Mouse (Mus musculus) cerebellum, adult 11-12 months (tissue): ENCODE data around the gene Bhmt.
"Not testable (repeated sequence)": the region's sequence is repeated elsewhere in the genome, so short reads cannot be mapped to it uniquely, and the experiment has no call there.

Experiments
- DNase-seq: peaks from one replicate; pipeline ENCODE4 v3.0.0; 2022

Bhmt gene

DNA sequence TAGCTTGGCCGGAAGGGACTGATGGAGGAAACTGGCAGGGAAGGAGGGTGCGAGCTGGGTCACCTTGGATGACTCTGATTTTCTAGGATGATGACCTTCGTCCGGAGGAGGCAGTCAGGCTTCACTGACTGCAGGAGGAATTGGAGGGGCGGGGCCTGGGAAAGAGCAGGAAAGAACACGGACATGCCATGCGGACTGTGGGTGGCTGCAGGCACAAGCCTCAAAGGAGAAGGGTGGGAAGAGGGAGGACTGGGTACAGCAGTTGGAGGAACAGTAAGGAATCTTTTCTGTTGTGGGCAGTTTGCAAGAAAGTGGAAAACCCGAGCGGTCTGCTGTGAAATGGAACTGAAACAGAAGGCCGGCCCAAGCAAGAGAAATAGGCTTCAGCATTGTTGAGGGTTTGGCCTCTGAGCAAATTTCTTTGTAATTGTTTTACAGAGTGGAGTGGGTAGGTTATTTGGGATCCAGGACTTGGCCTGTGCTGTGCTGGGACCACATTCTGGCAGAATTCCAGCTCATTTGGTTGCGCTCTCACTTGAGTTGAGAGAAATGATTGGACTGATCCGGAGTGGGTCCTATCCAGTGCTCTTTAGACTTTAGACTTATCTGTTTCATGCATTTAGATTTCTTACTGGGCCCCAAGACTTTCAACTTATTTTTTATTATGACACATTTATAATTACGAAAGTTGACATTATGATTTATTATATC, 30.7 kb downstream of the Bhmt start:
- DNase-seq, result no peak

DNA sequence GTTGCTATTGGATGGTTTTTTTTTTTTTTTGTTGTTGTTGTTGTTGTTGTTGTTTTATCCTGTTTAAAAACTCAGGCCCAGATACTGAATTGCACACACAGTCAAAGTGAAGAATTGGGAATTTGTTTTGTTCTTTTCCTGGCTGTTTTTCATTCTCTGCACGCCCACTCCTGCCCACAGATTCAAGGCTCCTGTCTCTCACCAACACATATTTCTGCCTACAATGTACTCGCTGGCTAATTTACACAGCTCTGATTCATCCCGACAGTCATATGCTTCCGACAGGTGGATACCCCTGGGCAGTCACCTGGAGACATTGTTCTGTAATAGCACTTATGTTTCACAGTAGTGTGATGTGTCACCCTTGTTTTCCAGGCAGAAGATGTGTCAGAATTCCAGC, 33.1 kb downstream of the Bhmt start:
- DNase-seq, result no peak

DNA sequence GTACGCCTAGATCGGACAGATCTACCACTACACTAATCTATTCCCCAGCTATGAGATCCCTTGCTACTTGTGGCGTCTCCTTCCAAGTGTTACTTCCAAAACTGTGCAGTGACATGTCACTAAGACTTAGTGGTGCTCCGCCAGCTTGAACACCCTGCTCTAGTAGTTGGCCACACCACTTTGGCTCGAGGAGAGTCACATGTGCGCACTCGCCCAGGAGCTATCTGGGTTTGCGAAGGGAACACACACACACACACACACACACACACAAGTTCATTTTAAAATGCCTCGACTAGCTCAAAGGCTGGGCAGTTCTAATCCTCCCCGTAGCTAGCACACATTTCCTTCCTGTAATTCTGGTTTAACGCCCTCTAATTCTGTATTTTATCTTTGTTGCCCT, 36.2 kb downstream of the Bhmt start:
- DNase-seq, result no peak

DNA sequence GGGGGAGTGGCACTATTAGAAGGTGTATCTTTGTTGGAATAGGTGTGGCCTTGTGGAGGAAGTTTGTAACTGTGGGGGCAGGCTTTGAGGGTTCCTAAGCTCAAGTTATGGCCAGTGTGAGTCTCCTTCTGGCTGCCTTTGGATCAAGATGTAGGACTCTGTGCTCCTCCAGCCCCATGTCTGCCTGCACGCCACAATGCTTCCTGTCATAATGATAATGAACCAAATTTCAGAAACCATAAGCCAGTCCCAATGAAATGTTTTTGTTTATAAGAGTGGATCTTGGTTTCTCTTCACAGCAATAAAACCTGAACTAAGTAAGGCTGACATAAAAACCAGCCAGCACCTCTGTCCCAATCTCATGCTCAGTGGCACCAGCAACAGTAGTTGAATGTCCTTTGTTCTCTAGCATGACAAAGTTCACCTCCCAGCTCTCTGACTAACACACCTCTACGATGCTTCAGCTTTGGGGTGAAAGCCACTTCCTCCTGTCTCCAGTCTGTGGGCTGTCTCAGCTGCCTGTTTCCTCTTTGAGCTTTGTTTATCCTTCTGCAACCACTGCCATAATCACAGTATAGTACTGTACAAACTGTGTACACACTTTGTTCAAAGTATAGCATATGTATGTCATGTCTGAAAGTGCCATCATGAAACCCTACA, 44.6 kb downstream of the Bhmt start:
- no peak for DNase-seq

DNA sequence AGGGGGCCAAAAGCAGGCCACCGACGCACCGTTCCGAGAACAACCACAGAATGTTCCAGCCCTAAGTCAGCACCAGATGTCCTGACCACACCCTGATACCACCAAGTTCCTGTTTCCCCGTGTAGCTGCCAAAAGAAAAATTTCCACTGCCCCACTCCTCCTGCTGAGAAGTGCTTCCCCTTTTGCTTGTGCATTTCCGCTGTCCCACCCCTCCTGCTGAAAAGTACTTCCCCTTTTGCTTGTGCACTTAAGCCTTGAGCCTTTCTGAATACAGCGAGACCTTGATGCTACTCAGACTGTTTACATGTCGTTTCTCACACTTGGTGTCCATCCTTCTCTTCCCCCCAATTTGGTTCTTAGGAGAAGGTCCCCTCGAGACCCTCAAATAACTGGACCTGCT, 55.2 kb downstream of the Bhmt start:
- not testable (repeated sequence) for DNase-seq

DNA sequence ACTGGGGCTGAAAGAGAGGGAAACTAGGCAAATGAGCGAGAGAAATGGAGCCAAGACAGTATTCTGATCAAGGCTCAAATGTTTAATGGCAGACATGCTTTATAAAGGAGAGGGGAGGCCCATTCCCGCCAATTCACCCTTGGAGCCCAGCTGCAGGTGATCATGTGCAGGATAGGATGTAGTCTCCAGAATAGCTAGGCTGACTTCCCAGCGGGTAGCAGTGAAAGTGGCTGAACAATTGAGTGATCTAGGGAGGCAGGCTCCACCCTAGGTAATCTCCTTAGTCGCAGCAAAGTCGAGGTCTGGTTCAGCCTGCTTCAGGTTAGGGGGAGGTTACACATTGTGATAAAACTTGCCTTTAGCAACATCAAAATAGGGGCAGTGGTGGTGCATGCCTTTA, 57.3 kb downstream of the Bhmt start:
- DNase-seq, result no peak

DNA sequence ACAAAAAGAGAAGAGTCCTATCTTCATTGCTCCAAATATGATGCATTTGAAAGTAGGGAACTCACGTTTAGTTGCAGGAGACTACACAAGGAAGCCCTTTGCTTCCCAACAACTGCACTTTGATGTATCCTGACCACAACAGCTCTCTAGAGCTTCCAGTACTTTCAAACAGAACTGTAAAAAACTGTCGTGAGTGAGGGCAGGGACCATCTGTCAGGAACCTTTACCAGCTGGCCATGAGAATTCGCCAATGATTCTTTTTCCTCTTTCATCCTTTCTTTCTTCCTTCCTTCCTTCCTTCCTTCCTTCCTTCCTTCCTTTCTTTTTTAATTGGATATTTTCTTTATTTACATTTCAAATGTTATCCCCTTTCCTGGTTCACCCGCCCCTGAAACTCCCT, 68.1 kb downstream of the Bhmt start:
- DNase-seq, result no peak
